Mouse (Mus musculus): ENCODE measurements around the gene Aldh1a1.
"Not testable (repeated sequence)": the region's sequence is repeated elsewhere in the genome, so short reads cannot be mapped to it uniquely, and the experiment has no call there.

Aldh1a1 gene

DNA sequence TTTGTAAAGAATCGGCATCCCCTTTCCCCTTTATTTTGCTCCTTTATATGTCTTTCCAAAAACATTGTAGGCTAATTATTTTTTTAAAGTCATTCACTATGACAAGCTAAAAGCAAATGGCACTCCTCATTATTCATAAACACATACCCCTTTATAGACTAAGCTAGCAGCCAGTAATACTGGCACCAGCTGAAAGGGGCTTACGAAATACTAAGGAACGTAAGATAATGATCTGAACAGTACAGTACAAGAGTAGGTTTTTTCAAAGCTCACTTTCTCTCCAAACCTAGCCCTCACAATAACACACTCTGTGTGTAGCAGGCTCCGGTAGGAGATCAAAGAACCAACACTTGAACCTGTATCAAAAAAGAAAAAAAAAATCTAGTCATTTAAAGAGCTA is 64.7 kb downstream of the Aldh1a1 start:
- DNase-seq, result no peak

GRCm38 (mm10) chr19:20558069-20558468 is 65.6 kb downstream of the Aldh1a1 start:
- DNase-seq, result no peak

GRCm38 (mm10) chr19:20558544-20558943 is 66.0 kb downstream of the Aldh1a1 start:
- no peak for DNase-seq

DNA sequence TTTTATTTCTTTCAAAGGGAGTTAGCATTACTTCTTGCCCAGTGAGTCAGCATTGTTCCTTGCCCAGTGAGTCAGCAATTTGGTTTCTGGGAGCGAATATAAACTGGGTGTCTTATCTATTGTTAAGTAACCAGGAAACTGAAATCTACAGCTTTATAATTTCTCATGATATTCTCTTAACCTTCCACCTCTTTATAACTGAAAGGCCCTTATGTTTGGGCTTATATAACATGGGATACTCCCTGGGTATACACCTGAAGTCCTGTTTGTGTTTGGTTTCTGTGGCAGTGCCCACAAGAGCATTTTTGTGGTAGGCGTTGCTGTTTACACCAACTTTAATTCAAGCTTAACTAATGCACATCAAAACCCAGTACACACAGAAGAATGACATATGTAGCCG is 66.4 kb downstream of the Aldh1a1 start:
- no peak for DNase-seq

DNA sequence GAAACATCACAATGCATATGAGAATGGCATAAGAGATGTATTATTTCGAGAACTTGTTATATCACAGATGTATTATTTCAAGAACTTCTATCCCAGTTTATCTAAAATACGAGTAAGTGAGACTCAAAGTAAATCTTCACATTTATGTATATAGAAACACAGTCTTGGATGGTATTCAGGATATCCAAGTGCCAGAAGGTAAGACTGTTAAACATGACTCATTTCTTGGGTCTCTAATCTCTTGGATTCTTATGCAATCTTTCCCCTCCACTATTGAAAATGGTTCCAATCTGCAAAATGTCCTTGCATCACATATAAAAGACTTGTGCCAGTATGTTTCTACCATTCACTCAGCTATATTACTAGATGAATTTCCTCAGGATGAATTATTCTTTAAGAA is 67.4 kb downstream of the Aldh1a1 start:
- DNase-seq, result no peak

- no peak for DNase-seq
Measured at GRCm38 (mm10) chr19:20562396-20562795, 69.9 kb downstream of the Aldh1a1 start.

GRCm38 (mm10) chr19:20566294-20566693 is 73.8 kb downstream of the Aldh1a1 start:
- DNase-seq, result no peak

DNA sequence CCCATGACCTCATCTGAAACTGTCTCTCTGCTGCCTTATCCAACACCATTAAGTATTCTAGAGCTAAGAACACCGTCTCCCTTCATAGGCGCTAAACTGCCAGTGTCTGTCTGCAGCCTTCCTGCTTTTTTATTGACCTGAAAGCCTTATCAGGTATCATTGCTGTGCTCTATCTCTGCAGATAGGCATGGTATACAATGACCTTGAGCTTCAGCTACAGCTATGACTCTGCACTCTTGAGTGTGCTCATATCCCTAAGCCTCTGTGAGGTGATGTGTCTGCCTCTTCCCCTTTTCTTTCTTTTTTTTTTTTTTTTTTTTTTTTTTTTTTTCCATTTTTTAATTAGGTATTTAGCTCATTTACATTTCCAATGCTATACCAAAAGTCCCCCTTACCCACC is 74.5 kb downstream of the Aldh1a1 start:
- DNase-seq, result no peak

- no peak for DNase-seq
Measured at GRCm38 (mm10) chr19:20576984-20577383, 84.5 kb downstream of the Aldh1a1 start.

- no peak for DNase-seq
Measured at GRCm38 (mm10) chr19:20577429-20577828, 84.9 kb downstream of the Aldh1a1 start.

GRCm38 (mm10) chr19:20599951-20600350 is 107.4 kb downstream of the Aldh1a1 start:
- no peak for DNase-seq

- no peak for DNase-seq
Measured at GRCm38 (mm10) chr19:20601739-20602138, 109.2 kb downstream of the Aldh1a1 start.

DNA sequence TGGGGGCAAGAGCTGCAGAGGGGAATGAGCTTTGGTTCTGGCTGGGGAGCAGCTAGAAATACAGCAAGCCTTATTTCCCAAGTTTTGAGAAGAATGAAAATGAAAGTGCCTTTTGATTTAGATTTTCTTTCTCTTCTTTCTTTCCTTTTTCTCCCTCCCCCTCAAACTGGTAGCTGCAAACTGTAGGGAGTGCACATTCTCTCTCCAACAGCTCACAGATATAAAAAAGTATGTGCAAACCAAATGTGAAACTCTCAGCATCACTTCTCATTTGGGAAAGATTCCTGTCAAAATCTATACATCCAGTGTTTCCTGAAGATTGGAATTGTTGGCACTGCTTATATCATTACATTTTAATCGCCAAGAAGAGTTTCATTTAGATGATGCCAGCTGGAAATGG is 110.7 kb downstream of the Aldh1a1 start:
- DNase-seq, result no peak

- no peak for DNase-seq
Measured at GRCm38 (mm10) chr19:20603866-20604265, 111.4 kb downstream of the Aldh1a1 start.

GRCm38 (mm10) chr19:20614252-20614930 is 121.9 kb downstream of the Aldh1a1 start:
- DNase-seq, result no peak

GRCm38 (mm10) chr19:20622434-20622833 is 129.9 kb downstream of the Aldh1a1 start:
- DNase-seq, result no peak

DNA sequence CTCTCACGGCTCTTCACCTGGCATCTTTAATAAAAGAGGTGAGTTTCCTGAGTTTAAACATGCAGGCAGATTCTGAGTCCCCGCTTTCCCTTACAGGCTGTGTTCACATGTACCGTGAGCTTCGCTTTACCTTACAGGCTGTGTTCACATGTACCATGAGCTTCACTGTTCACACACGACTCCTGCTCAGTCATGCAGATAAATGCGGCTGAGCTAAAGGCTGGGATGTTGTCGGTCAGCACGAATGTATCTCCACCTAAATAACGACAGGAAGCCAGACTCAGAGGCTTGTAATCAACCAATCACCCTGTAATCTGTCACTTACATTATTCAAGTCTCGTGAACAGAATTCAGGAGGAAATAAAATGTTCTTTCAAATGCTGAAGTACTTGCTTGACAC is 130.9 kb downstream of the Aldh1a1 start:
- no peak for DNase-seq

GRCm38 (mm10) chr19:20631020-20631419 is 138.5 kb downstream of the Aldh1a1 start:
- no peak for DNase-seq

- DNase-seq, result no peak
Measured at GRCm38 (mm10) chr19:20633876-20634691, 141.6 kb downstream of the Aldh1a1 start.

GRCm38 (mm10) chr19:20644346-20644745 is 151.8 kb downstream of the Aldh1a1 start:
- DNase-seq, result no peak

DNA sequence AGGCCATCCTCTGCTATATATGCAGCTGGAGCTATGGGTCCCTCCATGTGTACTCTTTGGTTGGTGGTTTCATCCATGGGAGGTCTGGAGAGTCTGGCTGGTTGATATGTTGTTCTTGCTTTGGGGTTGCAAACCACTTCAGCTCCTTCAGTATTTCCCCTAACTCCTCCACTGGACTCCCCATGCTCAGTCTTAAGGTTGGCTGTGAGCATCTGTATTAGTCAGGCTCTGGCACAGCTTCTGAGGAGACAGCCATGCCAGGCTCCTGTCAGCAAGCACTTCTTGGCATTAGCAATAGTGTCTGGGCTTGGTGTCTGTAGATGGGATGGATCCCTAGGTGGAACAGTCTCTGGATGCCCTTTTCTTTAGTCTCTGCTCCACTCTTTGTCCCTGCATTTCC is 155.0 kb downstream of the Aldh1a1 start:
- DNase-seq, result not testable (repeated sequence)

GRCm38 (mm10) chr19:20650008-20650407 is 157.5 kb downstream of the Aldh1a1 start:
- DNase-seq, result no peak

- no peak for DNase-seq
Measured at GRCm38 (mm10) chr19:20653082-20653676, 160.7 kb downstream of the Aldh1a1 start.

Data from cerebellum, adult 11-12 months (tissue).